Mouse (Mus musculus) liver, embryonic 12.5 days (tissue): ENCODE data around the gene Ckap2l. TPM values are rescaled to one million over a fixed set of nuclear protein-coding genes. Genes with fewer than 3 reads are reported as not detected.

Experiments
- ATAC-seq: fragments of 200-750 bp; cut with Nextera tagmentation; 2 replicates; pipeline ENCODE4 v1.8.0; 2017; ENCODE audit warnings: moderate number of reproducible peaks, mild to moderate bottlenecking, moderate library complexity
- H3K27ac ChIP-seq: fragments of 300-500 bp; sonication (generic); 2 replicates; pipeline ENCODE4 v1.5.1; 2016; ENCODE audit warnings: mild to moderate bottlenecking
- H3K27me3 ChIP-seq: fragments of 300-500 bp; sonication (generic); replicated peaks from 2 replicates; pipeline ENCODE4 v1.6.1; 2016; ENCODE audit warnings: mild to moderate bottlenecking, moderate library complexity
- H3K36me3 ChIP-seq: fragments of 300-500 bp; sonication (generic); 2 replicates; pipeline ENCODE4 v1.6.1; 2016; ENCODE audit warnings: mild to moderate bottlenecking, moderate library complexity
- H3K4me1 ChIP-seq: fragments of 300-500 bp; sonication (generic); 2 replicates; pipeline ENCODE4 v1.6.1; 2016
- H3K4me2 ChIP-seq: fragments of 300-500 bp; sonication (generic); 2 replicates; pipeline ENCODE4 v1.6.1; 2016; ENCODE audit warnings: mild to moderate bottlenecking, moderate library complexity
- H3K4me3 ChIP-seq: fragments of 300-500 bp; sonication (generic); 2 replicates; pipeline ENCODE4 v1.5.1; 2016; ENCODE audit warnings: mild to moderate bottlenecking, moderate library complexity
- H3K9ac ChIP-seq: fragments of 300-500 bp; sonication (generic); 2 replicates; pipeline ENCODE4 v1.6.1; 2016; ENCODE audit warnings: mild to moderate bottlenecking, moderate library complexity
- H3K9me3 ChIP-seq: fragments of 300-500 bp; sonication (generic); replicated peaks from 2 replicates; pipeline ENCODE4 v1.6.1; 2016; ENCODE audit warnings: mild to moderate bottlenecking, moderate library complexity
- WGBS: fragments of 180-500 bp; shearing (Covaris S2); methylation state at CpG from one replicate; pipeline ENCODE4 v1.1.7; 2016; ENCODE audit not compliant: insufficient replicate concordance; 5-methylcytosine and 5-hydroxymethylcytosine counted together
- polyA plus RNA-seq: library from polyadenylated mRNA; unstranded; fragments of >200 nt; fragmentation: Nextera tagmentation; extraction: Ambion mirVana; gene quantifications from 2 replicates; pipeline ENCODE4 v1.2.1, GENCODE M21; 2016

The Ckap2l gene
- polyA plus RNA-seq, 1 experiment from 2014 or later: 31.6 TPM

- Histone ChIP-seq H3K27ac (no peak overlapping the region), H3K9me3 (no peaks in the 10 kb centered on the region), H3K9ac (no peak overlapping the region), H3K4me2 (no peak overlapping the region), H3K4me1 (peaks cover 39% of the 10 kb centered on the region), H3K4me3 (no peak overlapping the region), H3K36me3 (no peaks in the 10 kb centered on the region), H3K27me3 (no peaks in the 10 kb centered on the region)
- no peak for ATAC-seq
- WGBS: 63% methylated on average over 7 of the region's 7 CpGs
Measured at GRCm38 (mm10) chr2:129246436-129246835, 50.6 kb downstream of the Ckap2l start.

- peaks cover 47% of the 10 kb centered on the region for H3K4me1 ChIP-seq
- H3K9me3 ChIP-seq: no peaks in the 10 kb centered on the region
- no peak for ATAC-seq
- no peaks in the 10 kb centered on the region for H3K36me3 ChIP-seq
- no peak overlapping the region for H3K4me3 ChIP-seq
- H3K27ac ChIP-seq: no peak overlapping the region
- H3K27me3 ChIP-seq: no peaks in the 10 kb centered on the region
- WGBS: 63% methylated on average over 5 of the region's 5 CpGs
- H3K9ac ChIP-seq: no peak overlapping the region
- H3K4me2 ChIP-seq: no peak overlapping the region
Measured at GRCm38 (mm10) chr2:129245618-129246017, 51.4 kb downstream of the Ckap2l start.

GRCm38 (mm10) chr2:129244446-129245120 lies 52.4 kb downstream of the Ckap2l start:
- no peak for ATAC-seq
- Histone ChIP-seq H3K4me3 (no peak overlapping the region), H3K36me3 (no peaks in the 10 kb centered on the region), H3K4me1 (peaks cover 57% of the 10 kb centered on the region), H3K4me2 (no peak overlapping the region), H3K9ac (no peak overlapping the region), H3K27ac (no peak overlapping the region), H3K9me3 (no peaks in the 10 kb centered on the region), H3K27me3 (no peaks in the 10 kb centered on the region)
- 74% methylated on average over 20 of the region's 20 CpGs for WGBS

GRCm38 (mm10) chr2:129243786-129244185 lies 53.2 kb downstream of the Ckap2l start:
- no peaks in the 10 kb centered on the region for H3K36me3 ChIP-seq
- no peak for ATAC-seq
- H3K9me3 ChIP-seq: no peaks in the 10 kb centered on the region
- 0 out of 2 replicates have a peak overlapping the region, but pooled peaks have one; percentile 2 for H3K9ac ChIP-seq
- no peak overlapping the region for H3K4me3 ChIP-seq
- H3K4me1 ChIP-seq: peaks cover 65% of the 10 kb centered on the region
- H3K27ac ChIP-seq: peak overlapping the region; percentile 90
- 53% methylated on average over 9 of the region's 9 CpGs for WGBS
- H3K4me2 ChIP-seq: no peak overlapping the region
- H3K27me3 ChIP-seq: no peaks in the 10 kb centered on the region

GRCm38 (mm10) chr2:129243005-129243404 lies 54.0 kb downstream of the Ckap2l start:
- Histone ChIP-seq H3K4me2 (no peak overlapping the region), H3K4me3 (no peak overlapping the region), H3K9ac (no peak overlapping the region), H3K9me3 (no peaks in the 10 kb centered on the region), H3K27ac (peak overlapping the region; percentile 90), H3K27me3 (no peaks in the 10 kb centered on the region), H3K4me1 (peaks cover 71% of the 10 kb centered on the region), H3K36me3 (no peaks in the 10 kb centered on the region)
- 65% methylated on average over 4 of the region's 4 CpGs for WGBS
- ATAC-seq: peak; percentile 58

GRCm38 (mm10) chr2:129241845-129242833 lies 54.9 kb downstream of the Ckap2l start:
- 68% methylated on average over 7 of the region's 7 CpGs for WGBS
- Histone ChIP-seq H3K4me1 (peaks cover 75% of the 10 kb centered on the region), H3K4me2 (0 out of 2 replicates have a peak overlapping the region, but pooled peaks have one; percentile 34), H3K27ac (peak overlapping the region; percentile 90), H3K4me3 (no peak overlapping the region), H3K27me3 (no peaks in the 10 kb centered on the region), H3K9me3 (no peaks in the 10 kb centered on the region), H3K9ac (peak overlapping the region; percentile 49; the same call in 1 of the 2 replicates), H3K36me3 (no peaks in the 10 kb centered on the region)
- no peak for ATAC-seq

GRCm38 (mm10) chr2:129240726-129241432 lies 56.1 kb downstream of the Ckap2l start:
- Histone ChIP-seq H3K27me3 (no peaks in the 10 kb centered on the region), H3K4me2 (peak overlapping the region; percentile 34), H3K9ac (peak overlapping the region; percentile 49), H3K9me3 (no peaks in the 10 kb centered on the region), H3K36me3 (no peaks in the 10 kb centered on the region), H3K4me1 (peaks cover 85% of the 10 kb centered on the region), H3K4me3 (no peak overlapping the region), H3K27ac (peak overlapping the region; percentile 90)
- WGBS: 60% methylated on average over 9 of the region's 9 CpGs
- ATAC-seq: peak; percentile 92

GRCm38 (mm10) chr2:129236526-129236925 lies 60.5 kb downstream of the Ckap2l start:
- Histone ChIP-seq H3K4me1 (peaks cover 85% of the 10 kb centered on the region), H3K4me3 (no peak overlapping the region), H3K27me3 (no peaks in the 10 kb centered on the region), H3K27ac (peak overlapping the region; percentile 45), H3K9ac (no peak overlapping the region), H3K4me2 (no peak overlapping the region), H3K36me3 (no peaks in the 10 kb centered on the region), H3K9me3 (no peaks in the 10 kb centered on the region)
- no peak for ATAC-seq
- WGBS: 86% methylated on average over 4 of the region's 4 CpGs

GRCm38 (mm10) chr2:129234731-129235130 lies 62.3 kb downstream of the Ckap2l start:
- Histone ChIP-seq H3K4me2 (peak overlapping the region; percentile 67), H3K4me1 (peaks cover 82% of the 10 kb centered on the region), H3K4me3 (no peak overlapping the region), H3K27ac (peak overlapping the region; percentile 93), H3K9me3 (no peaks in the 10 kb centered on the region), H3K27me3 (no peaks in the 10 kb centered on the region), H3K9ac (peak overlapping the region; percentile 77), H3K36me3 (no peaks in the 10 kb centered on the region)
- no peak for ATAC-seq
- 62% methylated on average over 2 of the region's 2 CpGs for WGBS

GRCm38 (mm10) chr2:129233803-129234477 lies 63.1 kb downstream of the Ckap2l start:
- Histone ChIP-seq H3K27ac (peak overlapping the region; percentile 93), H3K9me3 (no peaks in the 10 kb centered on the region), H3K27me3 (no peaks in the 10 kb centered on the region), H3K4me2 (peak overlapping the region; percentile 67), H3K36me3 (no peaks in the 10 kb centered on the region), H3K9ac (peak overlapping the region; percentile 77), H3K4me3 (peak overlapping the region; percentile 45), H3K4me1 (peaks cover 81% of the 10 kb centered on the region)
- ATAC-seq: peak; percentile 80
- 16% methylated on average over 9 of the region's 9 CpGs for WGBS

- ATAC-seq: no peak
- peak overlapping the region; percentile 45 for H3K4me3 ChIP-seq
- no peaks in the 10 kb centered on the region for H3K27me3 ChIP-seq
- H3K9ac ChIP-seq: peak overlapping the region; percentile 77
- 49% methylated on average over 1 of the region's 1 CpGs for WGBS
- no peaks in the 10 kb centered on the region for H3K9me3 ChIP-seq
- peaks cover 81% of the 10 kb centered on the region for H3K4me1 ChIP-seq
- H3K36me3 ChIP-seq: no peaks in the 10 kb centered on the region
- peak overlapping the region; percentile 93 for H3K27ac ChIP-seq
- H3K4me2 ChIP-seq: peak overlapping the region; percentile 67
Measured at GRCm38 (mm10) chr2:129233218-129233617, 63.8 kb downstream of the Ckap2l start.
